Mouse (Mus musculus): Measurements from ENCODE around the gene Tmem178b.

DNA sequence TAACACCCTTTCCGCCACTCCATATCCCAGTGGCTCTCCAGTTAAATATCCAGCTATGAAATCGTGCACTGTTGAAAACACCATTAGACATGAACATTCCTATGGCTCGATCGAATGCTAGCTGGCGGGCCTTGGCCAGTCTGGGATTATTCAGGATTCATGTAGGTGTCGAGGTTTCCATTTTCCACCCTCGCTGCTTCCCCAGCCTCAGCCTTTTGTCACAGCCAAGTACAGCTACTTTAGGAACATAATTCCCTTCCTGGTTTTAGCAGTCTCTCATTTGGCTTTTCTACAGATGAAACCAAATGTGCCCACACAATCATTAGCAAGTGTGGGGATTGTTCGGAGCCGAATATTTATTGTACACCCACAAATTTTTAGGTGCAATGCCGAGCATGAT, 239.4 kb downstream of the Tmem178b start:
- TF ChIP-seq CHD2 (IDR thresholded peaks at IDR 0.05; ENCODE audit: low read depth, low read length) (no peak), HCFC1 (IDR thresholded peaks at IDR 0.05; ENCODE audit: borderline replicate concordance, insufficient read depth, low read length) (no peak), ZNF384 (IDR thresholded peaks at IDR 0.05; ENCODE audit: low read depth, low read length) (no peak), ZC3H11A (IDR thresholded peaks at IDR 0.05; ENCODE audit: borderline replicate concordance, low read depth, low read length) (no peak), MAFK (IDR thresholded peaks at IDR 0.05; ENCODE audit: insufficient read depth, low read depth, low read length) (no peak)

All from ES-E14 (cell line).